Mouse (Mus musculus) megakaryocyte, embryonic 14.5 days (primary cell): Measurements from ENCODE around the gene Mafg.

ENCODE experiments used
- FLI1 ChIP-seq: IDR thresholded peaks from 2 replicates; pipeline ENCODE4 v1.6.1; 2012; ENCODE audit warnings: low read length, inconsistent platforms, mixed read lengths
- GATA1 ChIP-seq: IDR thresholded peaks from 3 replicates; pipeline ENCODE4 v1.6.1; 2012; ENCODE audit warnings: mixed read lengths, low read length, inconsistent platforms, borderline replicate concordance

- no peak for TF ChIP-seq GATA1
- TF ChIP-seq FLI1: no peak
These were observed 8.5 kb upstream of the Mafg start for GRCm38 (mm10) chr11:120641869-120642268.
